Mouse (Mus musculus) neural tube, embryonic 10.5 days (tissue): ENCODE data around the gene Synpr.
"Not testable (repeated sequence)": the region's sequence is repeated elsewhere in the genome, so short reads cannot be mapped to it uniquely, and the experiment has no call there.

Experiments used
- DNase-seq: peaks from one replicate; pipeline ENCODE4 v3.0.0-alpha.2; 2017; ENCODE audit warnings: low spot score; ENCODE audit errors: extremely low spot score

Synpr gene

DNA sequence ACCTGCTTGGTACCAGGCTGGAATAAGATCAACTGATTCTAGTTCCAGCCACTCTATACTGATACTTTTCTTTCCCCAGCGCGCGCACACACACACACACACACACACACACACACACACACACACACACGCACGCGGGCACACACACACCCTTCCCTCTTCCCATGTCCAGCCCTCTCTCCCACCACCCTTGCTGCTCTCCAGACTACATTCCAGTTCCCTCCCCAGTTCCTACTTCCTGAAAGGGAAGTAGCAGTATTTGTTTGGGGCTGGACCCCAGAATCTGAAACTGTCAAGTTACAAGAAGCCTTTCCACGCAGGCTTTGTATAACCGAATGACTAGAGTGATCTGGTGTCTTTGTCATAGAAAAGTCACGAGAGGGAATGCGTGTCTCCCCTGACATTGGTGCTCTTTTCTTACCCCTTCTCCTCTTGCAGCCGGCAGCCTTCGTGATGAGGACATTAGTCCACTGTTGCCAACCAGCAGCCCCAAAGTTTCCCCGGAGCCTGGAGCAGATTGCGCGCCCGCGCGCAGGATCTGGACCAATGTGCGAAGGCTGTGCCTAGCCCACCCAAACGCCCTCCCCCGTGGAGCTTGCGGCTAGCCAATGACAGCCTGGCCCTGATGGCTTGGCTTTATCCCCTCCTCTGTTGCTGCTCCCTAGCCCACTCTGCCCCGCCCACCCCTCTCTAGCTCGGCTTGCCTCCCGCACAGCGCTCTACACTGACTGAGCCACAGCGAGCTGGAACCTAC is at the start of gene Synpr:
Gene Synpr, plus strand, starts transcription at position 690 of the 754 bp plus-strand sequence.
- peak; percentile 85 for DNase-seq

GRCm38 (mm10) chr14:13236929-13237328 is 47.7 kb upstream of the Synpr start:
- no peak for DNase-seq

DNA sequence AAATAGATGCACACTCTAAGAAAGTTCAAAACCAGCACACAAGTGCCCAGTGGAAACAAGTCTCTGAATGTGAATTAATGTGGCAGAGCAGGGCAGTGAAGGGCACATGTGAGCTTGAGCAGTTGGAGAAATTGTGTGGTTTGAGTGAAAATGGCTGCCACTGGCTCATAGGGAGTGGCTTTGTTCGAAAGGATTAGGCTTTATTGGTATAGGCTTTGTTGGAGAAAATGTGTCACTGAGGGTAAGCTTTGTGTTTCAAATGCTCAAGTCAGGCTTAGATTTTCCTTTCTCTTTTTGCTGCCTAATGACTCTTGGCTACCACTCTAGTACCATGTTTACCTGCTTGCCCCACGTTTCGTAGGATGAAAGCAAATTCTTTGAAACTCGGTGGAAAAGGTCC is 37.1 kb upstream of the Synpr start:
- no peak for DNase-seq

- DNase-seq = no peak
These were observed 35.2 kb upstream of the Synpr start for GRCm38 (mm10) chr14:13249361-13249760.

- no peak for DNase-seq
These were observed 32.0 kb upstream of the Synpr start for GRCm38 (mm10) chr14:13252594-13252993.

DNA sequence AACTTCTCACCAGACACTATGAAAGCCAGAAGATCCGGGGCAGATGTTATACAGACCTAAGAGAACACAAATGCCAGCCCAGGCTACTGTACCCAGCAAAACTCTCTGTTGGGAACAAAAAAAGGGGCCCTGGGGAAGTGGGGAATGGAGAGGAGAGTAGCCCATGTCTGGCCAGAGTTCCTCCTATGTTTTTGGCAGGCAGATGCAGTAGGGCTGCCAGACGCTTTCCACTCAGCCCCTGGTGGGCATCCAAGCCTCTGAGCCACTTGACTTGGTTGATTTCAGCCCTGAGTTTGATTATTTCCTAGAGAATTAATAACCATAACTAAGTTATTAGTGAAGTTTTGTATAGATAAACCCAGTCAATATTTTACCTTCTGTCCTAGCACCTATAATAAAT is 29.8 kb upstream of the Synpr start:
- DNase-seq = not testable (repeated sequence)

DNA sequence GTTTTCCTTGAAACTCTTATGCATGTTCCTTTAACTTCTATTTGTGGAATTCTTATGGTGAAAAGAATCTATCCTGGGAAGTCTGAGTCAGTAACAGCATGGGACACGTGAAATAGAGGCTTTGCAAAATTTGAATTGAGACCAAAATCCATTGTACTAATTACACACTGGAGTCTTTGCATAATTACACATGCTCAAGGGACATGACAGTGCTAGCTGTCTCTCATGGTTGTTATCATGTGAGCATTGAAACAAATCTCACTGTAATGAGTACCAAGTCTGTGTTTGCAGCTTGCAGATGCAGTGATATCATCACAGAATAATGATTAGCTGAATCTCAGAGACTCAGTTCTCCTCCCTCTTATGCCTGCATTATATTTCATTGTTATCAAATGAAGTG is 22.2 kb upstream of the Synpr start:
- no peak for DNase-seq

DNA sequence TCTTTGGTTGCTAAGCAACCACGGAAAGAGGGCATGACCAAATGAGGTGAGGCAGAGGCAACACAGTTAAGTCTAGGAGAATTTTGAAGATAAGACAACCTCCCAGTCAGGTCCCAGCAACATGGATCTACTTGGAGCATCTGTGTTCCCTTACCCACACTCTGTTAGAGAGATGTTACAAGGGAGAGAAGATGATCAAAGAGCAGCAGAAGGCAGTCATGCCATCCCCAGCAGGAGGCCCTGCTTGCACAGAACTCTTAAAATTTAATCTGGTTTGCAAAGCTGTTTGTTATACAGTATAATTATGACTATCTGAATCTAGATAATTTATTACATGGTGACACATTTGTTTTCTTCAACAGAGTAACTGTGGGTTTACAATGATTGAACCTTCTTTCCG is 18.2 kb upstream of the Synpr start:
- no peak for DNase-seq

GRCm38 (mm10) chr14:13267181-13267580 is 17.4 kb upstream of the Synpr start:
- DNase-seq = no peak

GRCm38 (mm10) chr14:13283211-13283610 is 1.4 kb upstream of the Synpr start:
- DNase-seq = no peak

GRCm38 (mm10) chr14:13284845-13285198 is 242 bp downstream of the Synpr start:
- no peak for DNase-seq

DNA sequence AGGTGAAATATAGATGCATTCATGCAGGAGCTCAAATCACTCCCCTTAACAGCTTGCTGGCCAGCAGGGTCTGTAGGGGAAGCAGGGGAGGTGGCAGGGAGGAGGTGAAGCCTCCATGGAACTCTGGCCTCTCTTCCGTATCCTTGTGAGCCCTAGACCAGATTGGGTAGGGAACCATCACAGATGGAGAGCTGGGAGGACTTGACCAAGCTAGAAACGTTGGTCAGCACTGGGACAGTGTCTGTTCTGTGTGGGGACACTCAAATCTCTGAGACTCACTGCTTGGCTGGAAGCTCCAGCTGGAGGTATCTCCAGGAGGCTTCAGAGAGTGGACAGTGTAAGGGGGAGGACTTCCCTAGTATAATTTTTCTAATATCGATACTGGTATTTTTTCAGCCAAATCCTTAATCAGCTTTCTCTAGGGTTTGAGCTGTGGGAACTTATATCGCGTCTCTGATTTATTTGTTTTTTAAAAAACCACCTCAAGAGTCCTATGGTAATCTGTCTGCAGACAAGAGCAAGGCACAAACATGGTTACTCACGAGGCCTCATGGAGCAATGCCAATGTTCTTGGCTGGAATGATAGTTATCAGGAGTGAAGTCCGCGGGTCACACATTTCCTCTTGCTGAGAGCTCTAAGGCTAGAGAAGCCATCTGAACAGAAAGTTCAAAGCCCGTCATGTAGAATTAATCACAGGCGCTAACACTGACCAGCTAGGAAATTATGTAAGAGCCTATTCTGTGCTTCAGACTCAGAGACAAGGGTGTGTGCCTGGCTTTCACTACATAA is 956 bp downstream of the Synpr start:
- DNase-seq = no peak

DNA sequence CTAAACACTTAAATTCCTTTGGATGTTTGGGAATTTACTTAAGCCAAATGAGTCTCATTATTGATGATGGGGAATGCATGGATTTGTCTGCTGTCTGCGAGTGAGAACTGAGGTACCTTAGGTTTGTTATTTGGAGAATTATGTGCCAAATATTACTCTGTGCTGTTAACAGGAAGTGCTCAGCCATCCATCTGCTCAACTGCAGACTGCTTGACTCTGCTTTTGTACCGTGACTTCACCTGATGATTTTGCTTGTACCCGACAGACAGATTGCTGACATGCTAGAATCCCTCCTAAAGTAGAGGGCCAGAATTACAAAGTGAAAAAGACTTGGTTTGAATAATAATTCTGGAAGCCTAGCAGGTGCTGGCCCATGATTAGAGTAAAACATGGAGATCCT is 9.6 kb downstream of the Synpr start:
- DNase-seq = no peak

- DNase-seq = no peak
These were observed 29.7 kb downstream of the Synpr start for GRCm38 (mm10) chr14:13314323-13314722.

GRCm38 (mm10) chr14:13328461-13328860 is 43.9 kb downstream of the Synpr start:
- no peak for DNase-seq

- DNase-seq = no peak
These were observed 48.1 kb downstream of the Synpr start for GRCm38 (mm10) chr14:13332497-13333306.

- no peak for DNase-seq
These were observed 48.8 kb downstream of the Synpr start for GRCm38 (mm10) chr14:13333372-13333771.

- DNase-seq = no peak
These were observed 51.6 kb downstream of the Synpr start for GRCm38 (mm10) chr14:13336162-13336561.

DNA sequence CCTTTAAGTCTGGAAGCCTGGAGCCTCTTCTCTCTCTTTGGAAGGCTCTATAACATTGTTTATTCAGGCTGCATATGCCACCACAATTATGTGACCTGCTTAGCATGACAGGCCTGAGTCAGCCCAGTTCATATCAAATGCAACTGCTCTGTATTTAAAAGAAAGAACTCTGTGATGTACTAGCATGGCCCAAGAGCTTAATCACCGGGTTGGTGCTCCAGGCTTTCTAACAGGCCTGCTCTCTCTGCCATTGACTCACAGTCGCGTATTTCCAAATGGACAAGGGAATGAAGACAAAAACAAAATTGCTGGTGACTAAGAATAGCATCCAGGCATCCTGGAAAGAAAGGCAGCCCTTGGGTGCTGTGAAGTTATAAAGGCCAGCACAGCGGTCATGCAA is 56.1 kb downstream of the Synpr start:
- DNase-seq = no peak

DNA sequence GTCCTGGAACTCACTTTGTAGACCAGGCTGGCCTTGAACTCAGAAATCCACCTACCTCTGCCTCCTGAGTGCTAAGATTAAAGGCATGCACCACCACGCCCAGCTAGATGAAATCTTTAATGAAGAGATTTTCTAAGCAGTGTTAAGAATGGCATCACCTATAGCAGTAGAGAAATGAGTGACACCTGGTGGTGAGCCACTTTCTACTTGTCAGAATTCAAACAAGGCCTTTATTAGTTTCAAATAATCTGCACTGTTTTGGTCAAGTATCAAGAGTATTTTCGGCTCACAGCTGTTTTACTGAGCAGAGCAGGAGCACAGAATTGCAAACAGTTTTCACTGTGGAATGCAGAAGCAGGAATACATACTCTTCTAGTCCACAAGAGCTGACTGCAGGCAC is 59.7 kb downstream of the Synpr start:
- DNase-seq = no peak

GRCm38 (mm10) chr14:13349170-13349865 is 64.7 kb downstream of the Synpr start:
- no peak for DNase-seq
